Mouse (Mus musculus) lung, postnatal 0 days (tissue): ENCODE measurements at regions not wholly inside any gene's neighbourhood (a gene's known extent, or its start where the extent isn't known, plus 50 kb on each side); places are given as distances from the start of the nearest gene placed in this dataset.

Experiments
- CTCF ChIP-seq: IDR thresholded peaks from 2 replicates; pipeline ENCODE4 v1.5.1; 2016; ENCODE audit warnings: antibody characterized with exemption, mild to moderate bottlenecking
- EP300 ChIP-seq: IDR thresholded peaks from 2 replicates; pipeline ENCODE4 v1.6.1; 2016; ENCODE audit warnings: antibody characterized with exemption, mild to moderate bottlenecking, control low read depth

- TF ChIP-seq CTCF (no peak), EP300 (no peak)
These were observed 122.2 kb upstream of the Plxna4 start for GRCm38 (mm10) chr6:32710208-32710607.
